Mouse (Mus musculus): ENCODE results near the gene Mctp1.

DNA sequence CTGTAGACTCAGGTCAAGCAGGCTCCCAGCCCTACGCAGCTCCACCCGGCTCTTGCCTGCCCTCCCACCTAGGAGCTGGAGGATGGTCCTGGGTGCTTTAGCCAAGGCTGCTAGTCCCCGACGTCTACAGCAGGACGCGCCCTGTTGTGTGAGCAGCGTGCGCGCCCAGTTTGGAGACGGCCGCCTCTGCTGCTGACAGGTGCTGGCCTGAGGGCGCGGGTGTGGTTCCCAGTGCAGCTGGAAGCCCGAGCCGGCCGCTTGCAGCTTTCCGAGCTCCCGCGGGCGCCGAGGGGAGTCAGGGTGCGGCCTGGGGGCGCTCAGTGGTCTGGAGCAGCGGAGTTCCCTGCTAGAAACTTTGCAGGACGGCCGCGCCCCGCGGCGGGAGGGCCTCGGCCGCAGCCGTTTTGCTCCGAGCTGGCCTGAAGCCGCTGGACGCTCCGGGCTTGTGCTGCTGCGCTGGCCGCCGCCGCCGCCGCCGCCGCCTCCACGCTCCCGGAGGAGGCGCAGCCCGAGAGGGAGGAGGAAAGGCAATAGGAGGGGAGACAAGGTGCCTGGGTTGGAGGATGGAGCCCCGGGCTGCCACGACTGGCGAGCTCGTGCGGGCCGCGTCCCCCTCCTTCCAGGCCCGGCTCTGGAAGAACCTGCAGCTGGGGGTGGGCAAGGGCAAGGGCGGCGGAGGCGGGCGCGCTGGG lies at the start of gene Mctp1:
- TF ChIP-seq CTCF (IDR thresholded peaks at IDR 0.05; ENCODE audit: low read depth, low read length) (no peak), POLR2A (IDR thresholded peaks at IDR 0.05; ENCODE audit: insufficient read depth, low read length) (no peak), EP300 (IDR thresholded peaks at IDR 0.05; ENCODE audit: insufficient read depth, low read depth, low read length) (no peak)
